Mouse (Mus musculus) liver, adult 2 months (tissue): ENCODE results near the gene Abi3.

Source experiments
- CTCF ChIP-seq: fragments of 200-500 bp; IDR thresholded peaks from 2 replicates; pipeline ENCODE4 v1.5.1; 2011; ENCODE audit warnings: low read depth, low read length, control low read depth
- POLR2A ChIP-seq: fragments of 200-500 bp; IDR thresholded peaks from 2 replicates; pipeline ENCODE4 v1.6.1; 2011; ENCODE audit warnings: low read length, control low read depth; ENCODE audit not compliant: insufficient read depth; ENCODE audit errors: extremely low read depth

- TF ChIP-seq CTCF (no peak), POLR2A (no peak)
These were observed 5.2 kb downstream of the Abi3 start, which contains the start of gene Gngt2 for GRCm38 (mm10) chr11:95837059-95837458.
